Mouse (Mus musculus) heart, embryonic 11.5 days (tissue): ENCODE measurements at regions not wholly inside any gene's neighbourhood (a gene's known extent, or its start where the extent isn't known, plus 50 kb on each side); places are given as distances from the start of the nearest gene placed in this dataset.

ENCODE experiments used
- ATAC-seq: fragments of 200-750 bp; cut with Nextera tagmentation; replicated peaks from 2 replicates; pipeline ENCODE4 v1.8.0; 2017; ENCODE audit warnings: moderate library complexity; ENCODE audit not compliant: insufficient number of reproducible peaks, low FRiP score, low TSS enrichment
- H3K27ac ChIP-seq: fragments of 300-500 bp; sonication (generic); 2 replicates; pipeline ENCODE4 v1.5.1; 2014; ENCODE audit warnings: mild to moderate bottlenecking, low read depth, low read length
- H3K27me3 ChIP-seq: fragments of 300-500 bp; sonication (generic); 2 replicates; pipeline ENCODE4 v1.6.1; 2014; ENCODE audit warnings: mild to moderate bottlenecking, low read length, mixed read lengths; ENCODE audit not compliant: control insufficient read depth, insufficient read depth
- H3K36me3 ChIP-seq: fragments of 300-500 bp; sonication (generic); 2 replicates; pipeline ENCODE4 v1.6.1; 2014; ENCODE audit warnings: mild to moderate bottlenecking, low read length, moderate library complexity, mixed read lengths; ENCODE audit not compliant: control insufficient read depth, insufficient read depth
- H3K4me1 ChIP-seq: fragments of 300-500 bp; sonication (generic); 2 replicates; pipeline ENCODE4 v1.6.1; 2014; ENCODE audit warnings: low read length; ENCODE audit not compliant: control insufficient read depth, insufficient read depth
- H3K4me2 ChIP-seq: fragments of 300-500 bp; sonication (generic); 2 replicates; pipeline ENCODE4 v1.6.1; 2014; ENCODE audit warnings: mild to moderate bottlenecking, moderate library complexity
- H3K4me3 ChIP-seq: fragments of 300-500 bp; sonication (generic); 2 replicates; pipeline ENCODE4 v1.5.1; 2014; ENCODE audit warnings: low read depth, low read length
- H3K9ac ChIP-seq: fragments of 300-500 bp; sonication (generic); 2 replicates; pipeline ENCODE4 v1.6.1; 2014; ENCODE audit warnings: mild to moderate bottlenecking, low read depth, low read length, moderate library complexity
- H3K9me3 ChIP-seq: fragments of 300-500 bp; sonication (generic); replicated peaks from 2 replicates; pipeline ENCODE4 v1.6.1; 2016; ENCODE audit warnings: low read length; ENCODE audit not compliant: control insufficient read depth
- WGBS: fragments of 180-500 bp; shearing (Covaris S2); extraction: QIAGEN DNeasy Blood & Tissue Kit; methylation state at CpG from one replicate; pipeline ENCODE4 v1.1.7; 2014; ENCODE audit not compliant: insufficient replicate concordance; 5-methylcytosine and 5-hydroxymethylcytosine counted together

GRCm38 (mm10) chr10:99320797-99321196, 57.8 kb downstream of the Dusp6 start:
- Histone ChIP-seq H3K9ac (no peak overlapping the region), H3K27me3 (no peaks in the 10 kb centered on the region), H3K4me3 (no peak overlapping the region), H3K27ac (no peak overlapping the region), H3K36me3 (no peaks in the 10 kb centered on the region), H3K4me2 (no peak overlapping the region), H3K9me3 (no peaks in the 10 kb centered on the region), H3K4me1 (no peaks in the 10 kb centered on the region)
- 82% methylated on average over 8 of the region's 8 CpGs for WGBS
- no peak for ATAC-seq

GRCm38 (mm10) chr10:99323358-99323757, 60.3 kb downstream of the Dusp6 start:
- Histone ChIP-seq H3K27me3 (no peaks in the 10 kb centered on the region), H3K9me3 (no peaks in the 10 kb centered on the region), H3K36me3 (no peaks in the 10 kb centered on the region), H3K27ac (no peak overlapping the region), H3K4me1 (no peaks in the 10 kb centered on the region), H3K9ac (no peak overlapping the region), H3K4me3 (no peak overlapping the region), H3K4me2 (no peak overlapping the region)
- no peak for ATAC-seq
- WGBS: 77% methylated on average over 8 of the region's 8 CpGs

- no peaks in the 10 kb centered on the region for H3K36me3 ChIP-seq
- 78% methylated on average over 2 of the region's 2 CpGs for WGBS
- ATAC-seq: no peak
Observed at GRCm38 (mm10) chr10:99327501-99327900, 64.5 kb downstream of the Dusp6 start.

GRCm38 (mm10) chr10:99328568-99328967, 65.5 kb downstream of the Dusp6 start:
- ATAC-seq: no peak
- WGBS: 90% methylated on average over 8 of the region's 8 CpGs
- no peaks in the 10 kb centered on the region for H3K4me1 ChIP-seq
- no peak overlapping the region for H3K4me2 ChIP-seq
- no peak overlapping the region for H3K9ac ChIP-seq
- H3K4me3 ChIP-seq: no peak overlapping the region
- no peaks in the 10 kb centered on the region for H3K36me3 ChIP-seq
- H3K9me3 ChIP-seq: no peaks in the 10 kb centered on the region
- H3K27ac ChIP-seq: no peak overlapping the region
- no peaks in the 10 kb centered on the region for H3K27me3 ChIP-seq

More at GRCm38 (mm10) chr10:99327501-99327900, 64.5 kb downstream of the Dusp6 start:
- Histone ChIP-seq H3K4me3 (no peak overlapping the region), H3K9me3 (no peaks in the 10 kb centered on the region), H3K4me2 (no peak overlapping the region), H3K9ac (no peak overlapping the region), H3K27me3 (no peaks in the 10 kb centered on the region), H3K4me1 (no peaks in the 10 kb centered on the region), H3K27ac (no peak overlapping the region)

GRCm38 (mm10) chr10:99329469-99329868, 66.4 kb downstream of the Dusp6 start:
- no peak overlapping the region for H3K4me2 ChIP-seq
- H3K4me3 ChIP-seq: no peak overlapping the region
- no peaks in the 10 kb centered on the region for H3K36me3 ChIP-seq
- no peaks in the 10 kb centered on the region for H3K27me3 ChIP-seq
- no peak for ATAC-seq
- no peaks in the 10 kb centered on the region for H3K9me3 ChIP-seq
- no peaks in the 10 kb centered on the region for H3K4me1 ChIP-seq
- H3K27ac ChIP-seq: no peak overlapping the region
- H3K9ac ChIP-seq: no peak overlapping the region
- 90% methylated on average over 6 of the region's 6 CpGs for WGBS

GRCm38 (mm10) chr10:99330519-99330918, 67.5 kb downstream of the Dusp6 start:
- no peaks in the 10 kb centered on the region for H3K36me3 ChIP-seq
- H3K4me2 ChIP-seq: no peak overlapping the region
- WGBS: 57% methylated on average over 7 of the region's 7 CpGs
- ATAC-seq: no peak
- no peaks in the 10 kb centered on the region for H3K9me3 ChIP-seq
- no peak overlapping the region for H3K27ac ChIP-seq
- H3K4me3 ChIP-seq: no peak overlapping the region
- H3K4me1 ChIP-seq: no peaks in the 10 kb centered on the region
- no peak overlapping the region for H3K9ac ChIP-seq
- no peaks in the 10 kb centered on the region for H3K27me3 ChIP-seq

- no peaks in the 10 kb centered on the region for H3K36me3 ChIP-seq
- no peak overlapping the region for H3K27ac ChIP-seq
- WGBS: 79% methylated on average over 12 of the region's 12 CpGs
- no peaks in the 10 kb centered on the region for H3K4me1 ChIP-seq
- no peak overlapping the region for H3K4me3 ChIP-seq
- ATAC-seq: no peak
- no peaks in the 10 kb centered on the region for H3K27me3 ChIP-seq
- no peak overlapping the region for H3K4me2 ChIP-seq
- H3K9me3 ChIP-seq: no peaks in the 10 kb centered on the region
- no peak overlapping the region for H3K9ac ChIP-seq
Observed at GRCm38 (mm10) chr10:99331876-99332275, 68.8 kb downstream of the Dusp6 start.

GRCm38 (mm10) chr10:99333831-99334230, 70.8 kb downstream of the Dusp6 start:
- Histone ChIP-seq H3K27me3 (no peaks in the 10 kb centered on the region), H3K9ac (no peak overlapping the region), H3K4me3 (no peak overlapping the region), H3K36me3 (no peaks in the 10 kb centered on the region), H3K9me3 (no peaks in the 10 kb centered on the region; the same call in 1 of the 2 replicates), H3K4me2 (no peak overlapping the region), H3K27ac (no peak overlapping the region), H3K4me1 (no peaks in the 10 kb centered on the region)
- WGBS: 74% methylated on average over 5 of the region's 5 CpGs
- ATAC-seq: no peak

- H3K27ac ChIP-seq: no peak overlapping the region
- ATAC-seq: no peak; the same call in 1 of the 2 replicates
- H3K27me3 ChIP-seq: no peaks in the 10 kb centered on the region
- no peaks in the 10 kb centered on the region; the same call in 1 of the 2 replicates for H3K9me3 ChIP-seq
- no peak overlapping the region for H3K4me3 ChIP-seq
- H3K9ac ChIP-seq: no peak overlapping the region
- H3K4me2 ChIP-seq: no peak overlapping the region
- WGBS: 51% methylated on average over 4 of the region's 4 CpGs
- no peaks in the 10 kb centered on the region for H3K36me3 ChIP-seq
- H3K4me1 ChIP-seq: no peaks in the 10 kb centered on the region
Observed at GRCm38 (mm10) chr10:99336091-99336490, 73.1 kb downstream of the Dusp6 start.
